Mouse (Mus musculus) left cerebral cortex, adult 2 months (tissue): ENCODE measurements around the gene Hnrnpd. TPM values are rescaled to one million over a fixed set of nuclear protein-coding genes. Genes with fewer than 3 reads are reported as not detected.

Source experiments
- DNase-seq, 2 experiments: peaks; one replicate each; pipeline ENCODE4 v3.0.0; 2021 to 2022; ENCODE audit warnings: low spot score in 2 of 2, mixed read lengths in 1 of 2; ENCODE audit errors: extremely low spot score in 1 of 2
- H3K27ac ChIP-seq: fragments of 200-600 bp; 2 replicates; pipeline ENCODE4 v1.8.1; 2022
- H3K4me3 ChIP-seq: fragments of 200-600 bp; 2 replicates; pipeline ENCODE4 v1.8.1; 2022
- CTCF ChIP-seq: fragments of 200-600 bp; IDR thresholded peaks from 2 replicates; pipeline ENCODE4 v1.8.1; 2022; ENCODE audit warnings: antibody characterized with exemption, mild to moderate bottlenecking, moderate library complexity
- intact Hi-C: fragments of 180-260 bp; cut with DNase I; formaldehyde crosslinking; loops from one replicate; pipeline ENCODE4 v1.15.1; 2025
- total RNA-seq, 2 experiments: library from RNA; stranded (reverse); gene quantifications; 2 replicates each; pipeline ENCODE4 v1.2.3; 2021

Hnrnpd gene
- total RNA-seq, 2 experiments from 2014 or later, result 194 to 222 TPM

GRCm38 (mm10) chr5:99958666-99959065, 20.1 kb downstream of the Hnrnpd start:
- Histone ChIP-seq H3K27ac (no peak overlapping the region), H3K4me3 (no peak overlapping the region)
- no peak for TF ChIP-seq CTCF
- peak in 1 of 2 experiments; percentile 2 for DNase-seq
- intact Hi-C loops, result no loop called here

GRCm38 (mm10) chr5:99953883-99954282, 24.9 kb downstream of the Hnrnpd start:
- DNase-seq, result no peak
- no peak overlapping the region for H3K27ac ChIP-seq
- TF ChIP-seq CTCF, result no peak
- H3K4me3 ChIP-seq, result no peak overlapping the region
- intact Hi-C loops, result no loop called here

- intact Hi-C loops, result no loop called here
- Histone ChIP-seq H3K27ac (no peak overlapping the region), H3K4me3 (no peak overlapping the region)
- DNase-seq, result no peak
- TF ChIP-seq CTCF, result no peak
These were observed 26.2 kb downstream of the Hnrnpd start for GRCm38 (mm10) chr5:99952513-99952912.

GRCm38 (mm10) chr5:99941776-99942502, 36.8 kb downstream of the Hnrnpd start:
- TF ChIP-seq CTCF, result no peak
- H3K4me3 ChIP-seq, result no peak overlapping the region
- no peak overlapping the region for H3K27ac ChIP-seq
- intact Hi-C loops, result no loop called here
- no peak for DNase-seq

GRCm38 (mm10) chr5:99941273-99941672, 37.5 kb downstream of the Hnrnpd start:
- DNase-seq, result no peak
- no peak for TF ChIP-seq CTCF
- no peak overlapping the region for H3K27ac ChIP-seq
- no peak overlapping the region for H3K4me3 ChIP-seq
- intact Hi-C loops, result no loop called here

- no peak for DNase-seq
- H3K4me3 ChIP-seq, result no peak overlapping the region
- H3K27ac ChIP-seq, result no peak overlapping the region
- TF ChIP-seq CTCF, result no peak
- intact Hi-C loops, result no loop called here
These were observed 39.3 kb downstream of the Hnrnpd start for GRCm38 (mm10) chr5:99939440-99939839.

- intact Hi-C loops, result no loop called here
- DNase-seq, result no peak
- H3K27ac ChIP-seq, result no peak overlapping the region
- H3K4me3 ChIP-seq, result no peak overlapping the region
- no peak for TF ChIP-seq CTCF
These were observed 46.8 kb downstream of the Hnrnpd start for GRCm38 (mm10) chr5:99931910-99932309.

GRCm38 (mm10) chr5:99927951-99928350, 50.8 kb downstream of the Hnrnpd start:
- Histone ChIP-seq H3K27ac (no peak overlapping the region), H3K4me3 (no peak overlapping the region)
- peak; percentile 54 for TF ChIP-seq CTCF
- intact Hi-C loops, result no loop called here
- DNase-seq, result no peak

GRCm38 (mm10) chr5:99922033-99922432, 56.7 kb downstream of the Hnrnpd start:
- Histone ChIP-seq H3K4me3 (no peak overlapping the region), H3K27ac (no peak overlapping the region)
- no peak for DNase-seq
- intact Hi-C loops, result no loop called here
- TF ChIP-seq CTCF, result no peak

GRCm38 (mm10) chr5:99915494-99915893, 63.2 kb downstream of the Hnrnpd start:
- intact Hi-C loops, result no loop called here

GRCm38 (mm10) chr5:99906181-99906956, 72.4 kb downstream of the Hnrnpd start, which contains the start of gene Vamp9:
Gene Vamp9 (plus strand): TSS chr5:99906254.
- DNase-seq, result peak; percentile 93 to 94
- intact Hi-C loops, result loop anchor here (5.0 kb wide), 1 partner anchor 71 kb away; the partner anchor contains the start of genes 4930524J08Rik and Hnrnpd
- peak within 1 kb of the TSS; percentile 87 for H3K27ac ChIP-seq
- H3K4me3 ChIP-seq, result peak within 1 kb of the TSS; percentile 65
- peak; percentile 58 for TF ChIP-seq CTCF

More at GRCm38 (mm10) chr5:99915494-99915893, 63.2 kb downstream of the Hnrnpd start:
- TF ChIP-seq CTCF, result no peak
- DNase-seq, result no peak
- Histone ChIP-seq H3K4me3 (no peak overlapping the region), H3K27ac (no peak overlapping the region)

Other genes starting within 250 kb of the Hnrnpd start
- 10 to 100 TPM; 65.7 to 88.8 TPM for gene Rasgef1b, start 249.9 kb downstream of the Hnrnpd start, total RNA-seq
- gene Vamp9, start 72.7 kb downstream of the Hnrnpd start, total RNA-seq, result 1 to 10 TPM in 1 of 2 experiments, under 1 TPM in 1; 0.77 to 1.2 TPM
- 1 to 10 TPM; 1.9 TPM for gene 4930524J08Rik, start 123 bp upstream of the Hnrnpd start, total RNA-seq
- 100 to 1,000 TPM; 177 to 178 TPM for gene Hnrnpdl, start 60.7 kb upstream of the Hnrnpd start, total RNA-seq
- gene Enoph1, start 61.0 kb upstream of the Hnrnpd start, total RNA-seq, result 10 to 100 TPM; 50.3 to 55.7 TPM
- gene Tmem150c, start 180.9 kb upstream of the Hnrnpd start, total RNA-seq, result 10 to 100 TPM; 41.5 to 46.9 TPM